Mouse (Mus musculus): ENCODE results near the gene Ralgds.

Ralgds gene

DNA sequence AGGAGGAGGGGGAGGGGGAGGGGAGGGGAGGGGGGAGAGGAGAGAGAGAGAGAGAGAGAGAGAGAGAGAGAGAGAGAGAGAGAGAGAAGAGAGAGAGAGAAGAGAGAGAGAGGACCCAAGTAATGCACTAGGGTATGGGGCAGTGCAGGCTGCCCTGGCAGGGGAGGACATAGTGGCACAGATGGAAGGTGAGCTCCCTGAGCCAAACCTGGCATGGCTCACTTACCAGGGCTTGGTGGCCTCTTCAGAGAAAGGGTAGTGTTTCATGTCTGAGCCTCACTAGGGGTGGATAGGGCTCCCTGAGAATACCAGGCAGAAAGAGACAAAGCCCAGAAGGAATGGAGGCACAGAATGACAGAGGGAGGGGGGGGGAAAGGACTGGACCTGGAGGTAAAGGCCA is 50.9 kb downstream of the Ralgds start:
- DNase-seq (ENCODE audit: low spot score in 2 of 2) = no peak

GRCm38 (mm10) chr2:28564380-28564779 is 51.5 kb downstream of the Ralgds start:
- no peak for DNase-seq (ENCODE audit: low spot score in 2 of 2)

DNA sequence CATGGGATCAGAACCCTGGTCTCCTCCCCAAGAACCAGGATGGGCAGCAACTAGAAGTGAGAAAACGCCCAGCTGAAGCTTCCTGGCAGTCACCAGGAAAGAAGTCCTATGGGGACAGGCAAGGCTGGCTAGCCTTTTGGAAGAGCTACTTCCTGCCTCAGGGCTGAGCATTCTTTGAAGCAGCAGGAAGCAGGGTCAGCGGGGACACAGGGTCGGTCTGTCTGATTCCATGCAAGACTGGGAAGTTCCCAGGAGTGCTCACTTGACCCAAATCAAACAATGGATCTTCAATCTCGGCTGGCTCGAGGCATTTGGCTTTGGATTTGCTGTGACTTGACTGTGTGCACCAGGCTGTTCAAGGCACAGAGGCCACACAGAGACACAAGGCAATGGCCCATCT is 53.6 kb downstream of the Ralgds start:
- DNase-seq (ENCODE audit: low spot score in 2 of 2) = no peak

DNA sequence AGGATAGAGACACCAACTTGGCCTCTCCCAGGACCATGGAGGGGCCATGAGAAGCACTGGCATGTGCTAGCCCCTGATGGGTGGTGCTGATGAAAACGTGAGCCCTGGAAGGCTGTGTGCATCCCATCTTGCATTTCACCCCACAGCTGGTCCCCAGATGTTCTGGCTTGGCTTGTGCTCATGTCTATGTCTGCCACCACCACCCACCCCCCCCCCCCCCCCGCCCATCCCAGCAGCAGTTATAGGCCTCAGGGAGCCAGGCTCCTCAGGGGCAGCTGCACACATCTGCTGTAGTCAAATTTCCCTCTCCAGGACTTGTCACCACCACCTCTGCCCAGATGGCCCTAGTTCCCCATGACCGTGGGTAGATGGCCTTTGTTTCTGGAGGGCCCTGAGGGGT is 57.0 kb downstream of the Ralgds start:
- DNase-seq (ENCODE audit: low spot score in 2 of 2) = no peak

DNA sequence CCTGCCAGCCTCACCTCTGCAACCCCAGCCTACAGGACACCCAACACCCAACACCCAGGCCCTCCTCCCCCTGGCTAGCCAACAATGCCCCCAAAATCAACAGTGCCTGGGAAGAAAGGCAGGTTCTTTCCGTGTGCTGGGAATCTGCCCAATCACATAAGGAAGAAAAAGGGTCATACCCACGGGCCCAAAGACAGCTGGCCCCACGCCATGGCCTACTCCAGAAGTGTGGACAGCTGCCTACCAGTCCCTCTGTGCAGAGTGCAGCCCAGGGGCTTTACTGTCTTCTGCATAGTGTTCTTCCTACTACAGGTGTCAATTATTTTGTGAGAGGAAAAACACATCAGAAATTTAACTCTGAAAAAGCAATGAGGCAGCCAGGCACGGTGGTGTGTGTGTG is 62.4 kb downstream of the Ralgds start:
- DNase-seq (ENCODE audit: low spot score in 2 of 2) = no peak

- DNase-seq (ENCODE audit: low spot score in 2 of 2) = peak in 1 of 2 experiments; percentile 75
These were observed 63.9 kb downstream of the Ralgds start for GRCm38 (mm10) chr2:28576815-28577214.

- peak in 1 of 2 experiments; percentile 50 for DNase-seq (ENCODE audit: low spot score in 2 of 2)
These were observed 65.1 kb downstream of the Ralgds start for GRCm38 (mm10) chr2:28578003-28578402.

- DNase-seq (ENCODE audit: low spot score in 2 of 2) = peak; percentile 80 to 89
These were observed 69.9 kb downstream of the Ralgds start for GRCm38 (mm10) chr2:28582647-28583353.

DNA sequence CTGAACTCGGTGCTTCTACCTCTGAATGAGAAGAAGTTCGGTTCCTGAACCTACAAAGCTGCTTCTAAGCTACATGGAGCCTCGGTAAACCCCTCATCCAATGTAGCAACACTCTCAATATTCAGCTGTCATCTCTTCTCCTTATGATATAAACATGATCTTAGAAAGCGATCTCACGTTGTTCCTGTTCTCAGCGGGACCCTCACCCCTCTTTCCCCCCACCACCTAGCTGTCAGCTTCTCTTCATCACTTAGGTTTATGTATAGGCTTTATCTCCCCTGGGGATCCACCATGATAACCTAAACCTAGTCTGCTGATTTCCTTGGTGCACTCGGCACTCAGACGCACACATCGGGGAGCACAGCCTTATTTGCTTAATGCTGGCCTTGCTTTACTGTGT is 70.7 kb downstream of the Ralgds start, which contains the start of gene Gtf3c5:
Gtf3c5 (minus strand) TSS at position 101 of the 400 bp plus-strand sequence.
- DNase-seq (ENCODE audit: low spot score in 2 of 2) = no peak

DNA sequence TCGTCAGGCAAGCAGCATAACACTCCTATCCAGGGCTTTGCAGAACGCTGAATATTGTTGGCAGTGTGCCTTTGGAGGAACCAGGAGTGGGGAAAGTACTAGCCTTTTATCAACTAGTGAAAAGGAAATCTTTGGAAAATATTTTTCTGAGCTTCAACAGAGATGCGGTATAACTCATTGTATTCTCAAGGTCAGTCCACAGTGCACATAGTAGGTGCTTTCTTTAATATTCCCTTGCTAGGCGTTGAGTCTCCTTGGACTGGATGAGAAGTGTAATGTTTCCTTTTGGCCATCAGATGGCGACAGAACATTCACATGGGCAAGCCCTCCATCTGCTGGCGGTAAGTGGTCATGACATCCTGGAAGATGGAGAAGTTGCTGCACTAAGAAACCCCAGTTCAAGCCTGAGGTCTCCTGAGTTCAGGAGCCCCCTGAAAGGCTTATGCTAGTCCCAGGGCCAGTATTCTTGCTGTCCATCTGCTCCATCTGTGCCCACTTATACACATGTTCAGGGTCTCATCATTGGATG is 72.2 kb downstream of the Ralgds start:
- DNase-seq (ENCODE audit: low spot score in 2 of 2) = peak; percentile 57 to 78

GRCm38 (mm10) chr2:28585730-28586129 is 72.8 kb downstream of the Ralgds start:
- DNase-seq (ENCODE audit: low spot score in 2 of 2) = no peak

DNA sequence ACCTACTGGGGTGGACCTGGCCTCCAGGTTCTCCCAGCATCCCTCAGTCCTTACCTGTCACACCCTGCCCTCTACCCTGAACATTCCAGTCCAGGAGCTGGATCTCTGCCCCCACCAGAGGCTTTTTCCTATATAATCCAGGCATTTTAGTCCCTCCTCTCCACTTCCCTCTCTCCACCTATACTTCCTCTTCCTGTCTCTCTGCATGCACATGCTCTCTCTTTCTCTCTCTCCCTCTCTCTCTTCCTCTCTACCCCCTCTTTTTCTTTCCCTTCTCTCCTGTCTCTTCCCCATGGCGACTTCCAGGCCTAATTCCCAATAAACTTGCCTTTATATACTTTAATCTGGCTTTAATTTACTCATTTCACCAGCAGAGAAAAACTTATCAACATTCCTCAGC is 75.6 kb downstream of the Ralgds start:
- no peak for DNase-seq (ENCODE audit: low spot score in 2 of 2)

GRCm38 (mm10) chr2:28591479-28591878 is 78.6 kb downstream of the Ralgds start:
- no peak for DNase-seq (ENCODE audit: low spot score in 2 of 2)

DNA sequence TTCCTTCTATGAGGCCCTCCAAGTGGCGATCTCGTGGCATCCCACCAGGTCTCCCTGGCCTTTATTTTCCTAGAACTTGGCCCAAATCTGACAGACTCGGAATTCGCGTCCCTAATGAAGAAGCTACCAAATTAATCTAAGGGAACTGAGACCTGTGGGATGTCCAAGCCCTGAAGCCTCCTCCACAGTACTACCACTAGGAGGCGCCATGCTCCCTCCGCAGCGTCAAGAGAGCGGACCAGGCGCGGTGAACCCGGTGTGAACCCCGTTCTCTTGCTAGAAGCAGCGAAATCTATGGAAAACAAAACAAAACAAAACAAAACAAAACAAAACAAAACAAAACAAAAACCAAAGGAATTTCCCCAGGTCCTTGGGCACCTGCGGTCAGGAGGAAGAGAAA is 79.9 kb downstream of the Ralgds start:
- DNase-seq (ENCODE audit: low spot score in 2 of 2) = peak in 1 of 2 experiments; percentile 59

DNA sequence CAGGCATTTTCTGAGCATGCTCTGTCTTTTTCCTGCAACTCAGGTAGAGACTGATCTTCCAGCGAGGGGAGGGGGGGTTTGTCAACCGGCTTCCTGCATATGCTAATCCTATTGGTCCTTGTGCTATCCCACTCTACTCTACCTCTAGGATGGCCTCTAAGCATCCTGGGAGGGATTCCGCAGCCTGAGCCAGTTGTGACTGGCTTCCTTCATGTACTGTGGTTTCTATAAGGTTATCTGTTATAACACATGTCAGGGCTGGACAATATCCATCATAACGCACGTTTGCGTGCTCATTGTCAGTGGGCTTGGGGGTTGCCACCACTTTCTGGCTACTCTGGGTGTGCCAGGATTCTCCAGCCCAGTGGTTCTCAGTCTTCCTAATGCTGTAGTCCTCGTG is 83.1 kb downstream of the Ralgds start:
- DNase-seq (ENCODE audit: low spot score in 2 of 2) = no peak

DNA sequence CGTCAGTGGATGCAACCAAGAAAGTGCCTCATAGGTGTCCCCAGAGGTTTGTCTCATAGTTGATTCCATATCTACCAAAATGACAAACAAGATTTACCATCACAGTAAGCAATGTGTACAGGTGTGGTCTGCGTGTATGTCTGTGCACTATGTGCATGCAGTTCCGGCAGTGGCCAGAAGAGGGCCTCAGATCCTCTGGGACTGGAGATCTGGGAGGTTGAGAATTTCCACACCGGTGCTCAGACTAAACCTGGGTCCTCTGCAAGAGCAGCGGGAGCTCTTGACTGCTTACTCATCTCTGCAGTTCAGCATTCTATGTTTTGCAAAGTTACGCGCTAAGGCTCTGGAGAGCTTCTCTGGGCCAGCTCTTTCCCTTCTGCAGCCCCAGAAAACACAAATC is 84.1 kb downstream of the Ralgds start:
- no peak for DNase-seq (ENCODE audit: low spot score in 2 of 2)

DNA sequence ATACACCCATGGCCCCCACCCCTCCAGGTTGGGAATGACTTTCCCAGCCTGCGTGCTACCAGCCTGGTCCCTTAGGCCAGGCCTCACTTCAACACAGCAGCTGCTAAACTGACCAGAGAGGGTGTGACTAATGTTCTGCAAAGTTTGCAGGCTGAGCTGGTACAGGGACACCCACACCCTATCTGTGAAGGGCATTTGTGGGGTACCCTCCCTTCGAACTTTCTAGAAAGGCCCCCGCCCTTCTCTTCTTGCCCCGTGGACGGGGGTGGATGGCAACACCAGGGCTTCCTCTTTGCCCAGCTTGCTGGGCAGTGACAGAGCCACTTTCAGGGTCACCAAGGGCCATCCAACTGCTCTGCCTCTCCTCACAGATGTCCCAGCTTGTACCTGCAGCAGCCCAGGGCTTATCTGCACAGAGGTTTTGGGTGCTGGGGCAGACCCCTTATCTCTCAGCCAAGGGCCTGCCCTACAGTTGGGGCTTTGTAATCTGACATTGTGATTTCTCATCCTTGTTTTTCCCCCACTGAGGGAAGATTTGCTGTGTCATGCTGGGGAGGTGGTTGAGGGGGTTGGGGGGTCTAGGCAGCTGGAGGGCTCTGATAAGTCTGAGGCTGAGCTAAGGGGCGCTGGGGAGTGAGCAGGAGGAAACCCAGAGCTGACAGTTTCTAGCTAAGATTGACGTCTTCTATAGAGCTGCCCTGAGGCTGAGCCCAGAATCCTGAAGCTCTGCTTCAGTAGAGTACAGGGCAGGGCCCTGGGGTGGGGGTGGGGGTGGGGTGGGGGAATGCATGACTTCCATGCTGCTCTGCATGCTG is 85.0 kb downstream of the Ralgds start:
- no peak for DNase-seq (ENCODE audit: low spot score in 2 of 2)

- DNase-seq (ENCODE audit: low spot score in 2 of 2) = no peak
These were observed 86.0 kb downstream of the Ralgds start for GRCm38 (mm10) chr2:28598692-28599568.

DNA sequence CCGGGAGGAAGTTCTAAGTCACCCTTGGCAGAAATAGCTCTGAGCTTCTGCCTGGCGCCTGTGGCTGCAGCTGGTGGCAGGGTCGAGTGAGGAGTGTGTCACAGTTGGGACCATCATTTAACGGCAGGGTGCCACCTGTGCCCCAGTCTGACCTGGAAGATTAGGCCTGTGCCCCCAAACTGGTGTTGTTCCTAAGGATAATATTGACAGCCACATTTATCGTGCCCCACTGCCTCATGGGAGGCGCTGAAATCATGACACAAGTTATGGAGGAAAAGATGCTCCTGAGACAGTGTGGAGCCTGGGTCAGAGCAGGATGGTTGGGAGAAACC is 86.6 kb downstream of the Ralgds start:
- no peak for DNase-seq (ENCODE audit: low spot score in 2 of 2)

DNA sequence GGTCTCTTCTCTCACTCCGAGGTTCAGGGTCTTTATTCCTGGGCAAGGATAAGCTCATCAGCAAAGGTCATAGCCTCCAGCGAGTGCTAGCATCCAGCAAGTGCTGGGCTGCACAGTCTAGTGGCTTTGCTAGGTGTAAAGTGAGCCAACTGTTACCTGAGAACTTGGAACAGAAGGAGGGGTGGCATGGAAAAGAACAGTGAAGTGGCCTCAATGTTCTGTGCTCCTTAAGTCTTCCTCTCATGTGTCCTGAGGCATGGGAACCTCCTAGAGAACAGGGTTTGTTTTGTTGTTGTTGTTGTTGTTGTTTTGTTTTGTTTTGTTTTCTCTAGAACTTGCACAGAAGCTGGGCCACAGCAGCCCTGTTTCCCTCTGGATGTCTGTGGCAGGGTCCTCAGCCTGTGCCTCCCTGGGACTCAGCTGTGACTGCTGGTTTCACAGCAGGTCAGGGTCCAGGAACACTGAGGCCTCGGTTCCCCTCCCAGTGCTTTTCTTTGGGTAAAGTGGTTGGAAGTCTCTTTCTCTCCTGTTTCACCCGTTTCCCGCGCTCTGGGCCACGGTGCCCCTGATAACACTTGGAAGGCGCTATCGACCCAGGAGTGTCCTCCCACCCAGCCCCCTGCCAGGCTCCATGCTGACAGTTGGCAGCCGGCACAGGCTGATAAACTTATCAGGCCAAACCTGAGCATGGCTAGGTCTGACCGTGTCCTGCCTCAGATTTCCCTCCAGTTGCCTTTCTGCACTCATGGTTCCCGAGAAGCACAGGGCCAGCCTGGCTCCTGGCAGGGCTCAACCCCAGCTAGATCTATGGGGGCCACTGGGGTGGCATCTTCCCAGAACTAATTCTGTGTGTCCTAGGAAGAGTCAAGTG is 89.0 kb downstream of the Ralgds start:
- DNase-seq (ENCODE audit: low spot score in 2 of 2) = no peak
